Mouse (Mus musculus): ENCODE measurements at regions not wholly inside any gene's neighbourhood (a gene's known extent, or its start where the extent isn't known, plus 50 kb on each side); places are given as distances from the start of the nearest gene placed in this dataset.

DNA sequence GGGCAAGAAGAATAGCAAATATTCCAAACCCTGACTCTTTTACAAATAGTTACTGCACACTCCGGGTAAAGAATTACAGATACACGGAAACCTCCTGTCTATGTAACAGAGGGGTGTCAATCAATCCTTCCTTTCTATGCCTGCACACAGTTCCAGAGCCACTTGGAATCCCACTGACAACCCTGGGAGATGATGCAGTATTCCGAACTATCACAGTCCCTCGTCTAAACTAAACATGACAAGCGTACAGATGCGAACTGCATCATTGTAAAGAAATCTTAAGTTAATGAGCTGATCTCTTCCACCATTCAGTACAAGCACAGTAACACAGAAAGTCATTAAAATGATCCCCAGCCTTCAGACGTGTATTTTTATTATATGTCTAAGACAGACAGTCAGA lies 286.4 kb downstream of the Ptbp2 start:
- TF ChIP-seq CTCF (IDR thresholded peaks at IDR 0.05) = no peak
- TF ChIP-seq EP300 (IDR thresholded peaks at IDR 0.05) = no peak
